Mouse (Mus musculus) embryonic facial prominence, embryonic 11.5 days (tissue): ENCODE data around the gene Ncor2. TPM values are rescaled to one million over a fixed set of nuclear protein-coding genes. Genes with fewer than 3 reads are reported as not detected.

ENCODE experiments used
- ATAC-seq: fragments of 200-750 bp; cut with Nextera tagmentation; replicated peaks from 2 replicates; pipeline ENCODE4 v1.8.0; 2017; ENCODE audit warnings: low read depth; ENCODE audit not compliant: insufficient number of reproducible peaks, low FRiP score, low TSS enrichment
- DNase-seq: peaks from one replicate; pipeline ENCODE4 v3.0.0-alpha.2; 2015; ENCODE audit warnings: low spot score
- H3K27ac ChIP-seq: fragments of 300-500 bp; sonication (generic); replicated peaks from 2 replicates; pipeline ENCODE4 v1.5.1; 2014; ENCODE audit warnings: mild to moderate bottlenecking, low read depth, low read length, control low read depth
- H3K27me3 ChIP-seq: fragments of 300-500 bp; sonication (generic); 2 replicates; pipeline ENCODE4 v1.6.1; 2014; ENCODE audit warnings: mild to moderate bottlenecking, low read length, moderate library complexity, mixed read lengths; ENCODE audit not compliant: control insufficient read depth, insufficient read depth
- H3K36me3 ChIP-seq: fragments of 300-500 bp; sonication (generic); replicated peaks from 2 replicates; pipeline ENCODE4 v1.6.1; 2014; ENCODE audit warnings: low read depth, mild to moderate bottlenecking, low read length, moderate library complexity, mixed read lengths; ENCODE audit not compliant: control insufficient read depth, insufficient read depth
- H3K4me1 ChIP-seq: fragments of 300-500 bp; sonication (generic); 2 replicates; pipeline ENCODE4 v1.6.1; 2014; ENCODE audit warnings: low read length, mixed read lengths; ENCODE audit not compliant: control insufficient read depth, insufficient read depth
- H3K4me2 ChIP-seq: fragments of 300-500 bp; sonication (generic); 2 replicates; pipeline ENCODE4 v1.6.1; 2014; ENCODE audit warnings: low read depth, mild to moderate bottlenecking, control low read depth, low read length, moderate library complexity
- H3K4me3 ChIP-seq: fragments of 300-500 bp; sonication (generic); 2 replicates; pipeline ENCODE4 v1.5.1; 2014; ENCODE audit warnings: low read depth, low read length, control low read depth
- H3K9ac ChIP-seq: fragments of 300-500 bp; sonication (generic); replicated peaks from 2 replicates; pipeline ENCODE4 v1.6.1; 2014; ENCODE audit warnings: mild to moderate bottlenecking, control low read depth, low read length
- H3K9me3 ChIP-seq: fragments of 300-500 bp; sonication (generic); replicated peaks from 2 replicates; pipeline ENCODE4 v1.6.1; 2016; ENCODE audit warnings: mild to moderate bottlenecking, low read length, inconsistent platforms, mixed read lengths; ENCODE audit not compliant: control insufficient read depth
- WGBS: fragments of 180-500 bp; shearing (Covaris S2); extraction: QIAGEN DNeasy Blood & Tissue Kit; methylation state at CpG from one replicate; pipeline ENCODE4 v1.1.7; 2014; 5-methylcytosine and 5-hydroxymethylcytosine counted together
- polyA plus RNA-seq: library from polyadenylated mRNA; unstranded; fragments of >200 nt; fragmentation: Nextera tagmentation; extraction: Ambion mirVana; gene quantifications from 2 replicates; pipeline ENCODE4 v1.2.1, GENCODE M21; 2014

Ncor2 gene
- polyA plus RNA-seq, 1 experiment from 2014 or later, result 12.4 TPM

DNA sequence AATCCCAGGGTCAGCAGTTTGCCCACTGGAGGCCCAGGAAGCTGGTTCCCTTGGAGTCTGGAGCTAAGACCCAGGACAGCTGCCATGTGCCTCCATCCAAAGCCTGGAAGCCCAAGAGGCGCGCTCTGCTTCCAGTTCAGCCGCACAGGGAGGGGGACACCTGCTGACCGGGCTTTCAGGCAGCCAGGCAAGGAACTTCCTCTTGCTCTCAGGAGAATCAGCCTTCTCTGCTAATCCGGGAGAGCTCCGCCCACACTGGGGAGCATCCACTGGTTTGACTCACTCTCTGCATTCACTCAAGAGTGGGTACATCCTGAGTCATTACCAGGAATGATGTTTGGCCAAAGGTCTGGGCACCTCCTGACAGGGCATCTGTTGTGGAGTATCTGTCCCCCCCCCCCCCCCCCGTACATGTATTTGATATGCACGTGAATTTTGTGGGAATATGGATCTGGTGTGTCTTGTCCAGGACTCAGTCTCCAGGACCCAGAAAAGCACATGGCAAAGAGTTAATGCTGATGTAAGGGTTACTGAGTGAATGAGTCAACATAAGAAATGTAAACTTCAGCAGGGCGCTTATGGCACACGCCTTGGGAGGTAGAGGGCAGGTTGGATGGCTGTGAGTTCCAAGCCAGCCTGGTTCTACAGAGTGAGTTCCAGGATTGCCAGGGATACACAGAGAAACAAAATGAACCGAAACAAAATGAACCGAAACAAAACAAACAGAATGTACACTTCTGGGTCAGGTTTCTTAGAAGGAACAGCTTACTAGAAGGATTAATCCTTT, 10.0 kb upstream of the Ncor2 start:
- Histone ChIP-seq H3K4me2 (no peak overlapping the region), H3K27me3 (no peaks in the 10 kb centered on the region), H3K36me3 (no peaks in the 10 kb centered on the region), H3K4me3 (no peak overlapping the region), H3K27ac (no peak overlapping the region), H3K9me3 (no peaks in the 10 kb centered on the region), H3K9ac (no peak overlapping the region), H3K4me1 (peaks cover 8% of the 10 kb centered on the region)
- WGBS, result 24% methylated on average over 12 of the region's 12 CpGs
- ATAC-seq (no peak), DNase-seq (peak; percentile 15)

DNA sequence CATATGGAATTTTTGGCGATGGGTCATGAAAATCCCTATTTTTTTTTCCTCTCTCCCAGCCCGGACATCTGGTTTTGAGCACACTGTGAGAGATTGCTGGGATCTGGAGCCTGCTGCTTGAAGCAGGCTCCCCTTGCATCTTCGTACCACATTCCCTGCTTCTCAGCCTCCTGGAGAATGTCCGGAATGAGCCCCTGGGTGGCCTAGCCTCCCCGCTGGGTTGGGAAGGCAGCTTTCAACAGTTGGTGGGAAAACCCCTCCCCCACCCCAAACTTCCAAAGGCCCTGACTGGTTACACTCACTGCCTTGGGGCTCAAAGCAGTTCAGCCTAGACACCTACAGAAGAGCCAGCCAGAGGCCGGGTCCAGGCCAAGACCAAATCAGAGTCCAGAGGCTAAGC, 5.8 kb upstream of the Ncor2 start:
- no peak overlapping the region; the same call in 1 of the 2 replicates for H3K9ac ChIP-seq
- H3K27ac ChIP-seq, result peak overlapping the region; percentile 77
- no peak overlapping the region for H3K4me2 ChIP-seq
- no peaks in the 10 kb centered on the region for H3K36me3 ChIP-seq
- DNase-seq (peak; percentile 88), ATAC-seq (peak; percentile 55)
- WGBS, result 8% methylated on average over 6 of the region's 6 CpGs
- H3K4me1 ChIP-seq, result peaks cover 8% of the 10 kb centered on the region
- H3K27me3 ChIP-seq, result no peaks in the 10 kb centered on the region
- H3K9me3 ChIP-seq, result no peaks in the 10 kb centered on the region
- no peak overlapping the region for H3K4me3 ChIP-seq

DNA sequence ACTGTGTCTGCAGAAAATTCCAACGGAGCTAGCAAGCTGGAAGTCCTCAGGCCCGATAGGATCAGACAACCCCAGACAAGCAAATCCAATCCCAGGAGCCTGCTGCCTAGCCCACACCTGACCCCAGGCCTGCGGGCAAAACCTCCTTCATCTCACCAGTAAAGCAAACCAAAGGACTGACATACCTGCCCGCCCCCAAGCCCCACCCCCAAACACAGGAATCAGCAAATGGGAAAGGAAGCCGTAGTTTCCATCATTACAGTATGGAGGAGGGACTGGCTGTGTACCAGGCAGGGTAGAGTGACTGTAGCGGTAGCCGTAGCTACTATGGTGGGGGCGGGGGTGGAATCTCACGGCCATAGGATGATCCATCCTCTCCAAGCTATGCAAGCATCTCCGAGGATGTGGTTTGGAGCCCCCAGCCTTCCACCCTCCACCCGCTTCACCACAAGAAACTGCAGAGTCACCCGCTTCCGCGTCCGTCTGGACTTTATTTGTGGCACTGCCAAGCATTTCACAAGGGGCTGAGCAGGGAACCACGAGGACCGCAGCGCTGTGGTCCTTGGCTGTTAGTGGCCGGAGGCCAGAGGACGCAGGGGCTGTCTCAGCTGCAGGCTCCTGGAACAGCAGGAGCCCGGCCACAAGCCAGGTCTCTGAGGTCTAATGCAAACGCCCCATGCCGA, 4.4 kb upstream of the Ncor2 start:
- 19% methylated on average over 23 of the region's 23 CpGs for WGBS
- DNase-seq (peak; percentile 25), ATAC-seq (no peak)
- Histone ChIP-seq H3K4me1 (peaks cover 8% of the 10 kb centered on the region), H3K9ac (no peak overlapping the region), H3K4me2 (no peak overlapping the region), H3K9me3 (no peaks in the 10 kb centered on the region), H3K27ac (no peak overlapping the region), H3K36me3 (no peaks in the 10 kb centered on the region), H3K4me3 (no peak overlapping the region), H3K27me3 (no peaks in the 10 kb centered on the region)

DNA sequence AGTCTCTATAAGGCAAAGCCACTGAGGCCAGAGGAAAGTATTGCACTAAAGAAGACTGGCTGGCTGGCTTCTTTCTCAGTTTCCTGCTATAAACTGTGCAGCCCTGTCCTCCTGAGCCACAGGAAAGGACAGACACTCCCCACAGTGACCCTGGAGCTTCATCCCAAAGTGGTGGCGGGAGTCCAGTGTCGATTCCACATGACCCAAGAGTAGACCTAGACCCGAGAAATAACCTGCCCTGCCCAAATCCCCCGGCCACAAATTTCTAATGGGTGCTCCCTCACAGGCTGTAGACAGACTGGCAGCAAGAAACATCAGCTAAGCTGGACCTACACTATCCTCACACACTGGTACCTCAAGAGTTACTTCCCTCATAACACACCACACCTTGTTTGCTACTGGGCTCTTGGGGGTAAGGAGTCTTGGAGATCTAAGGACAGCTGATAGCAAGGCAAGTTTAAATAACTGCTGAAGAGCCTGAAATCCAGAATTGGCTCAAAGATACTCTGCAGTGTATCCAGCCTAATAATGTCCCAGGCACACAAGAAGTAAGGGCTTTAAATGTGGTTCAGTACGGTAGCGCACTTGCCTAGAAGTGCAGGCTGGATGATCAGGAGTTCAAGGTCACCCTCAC, 1.7 kb upstream of the Ncor2 start:
- no peak overlapping the region for H3K27ac ChIP-seq
- DNase-seq (no peak), ATAC-seq (no peak)
- no peaks in the 10 kb centered on the region for H3K36me3 ChIP-seq
- no peaks in the 10 kb centered on the region for H3K9me3 ChIP-seq
- 79% methylated on average over 6 of the region's 6 CpGs for WGBS
- no peak overlapping the region for H3K4me3 ChIP-seq
- no peaks in the 10 kb centered on the region for H3K27me3 ChIP-seq
- no peak overlapping the region for H3K4me2 ChIP-seq
- H3K4me1 ChIP-seq, result peaks cover 8% of the 10 kb centered on the region
- H3K9ac ChIP-seq, result no peak overlapping the region

DNA sequence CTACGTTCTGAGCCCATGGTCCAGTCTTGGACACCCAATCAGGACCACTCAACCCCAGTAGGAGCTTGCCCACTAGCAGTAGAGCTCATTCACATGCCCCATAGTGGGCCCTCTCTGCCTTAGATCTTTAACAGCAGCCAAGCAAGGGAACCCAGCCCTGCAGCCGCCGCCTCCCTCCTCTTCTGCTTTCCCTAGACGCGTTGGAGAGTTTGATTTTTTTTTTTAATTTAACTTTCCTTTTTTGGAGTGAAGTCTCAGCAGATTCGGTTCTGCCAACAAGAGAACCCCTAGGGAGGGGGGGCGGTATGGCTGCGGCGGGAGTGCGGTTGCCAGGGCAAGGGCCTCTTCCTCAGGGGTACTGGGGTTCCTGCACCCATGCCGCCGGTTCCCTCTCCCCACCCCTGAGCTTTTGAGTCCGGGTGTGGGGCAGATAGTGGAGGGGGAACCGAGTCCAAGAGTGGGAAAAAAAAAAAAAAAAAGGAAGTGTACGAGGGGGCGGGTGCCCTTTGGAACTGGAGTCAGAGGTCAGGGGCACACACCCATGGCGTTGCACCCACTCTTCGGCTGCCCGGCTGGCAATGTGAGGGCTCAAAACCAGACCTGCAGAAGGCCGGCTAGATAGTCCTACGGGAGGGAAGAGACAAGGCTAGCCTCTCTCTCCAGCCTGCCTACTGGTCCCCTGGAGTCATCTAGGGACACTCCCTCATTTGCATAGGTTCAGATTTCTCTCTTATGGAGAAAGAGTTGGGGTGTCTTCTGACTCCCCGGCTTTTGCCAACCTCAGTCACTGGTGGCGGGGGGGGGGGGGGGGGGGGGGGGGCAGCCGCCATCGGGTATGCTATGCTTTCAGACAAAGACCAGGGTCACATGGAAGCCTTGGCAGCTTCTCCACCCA, 963 bp upstream of the Ncor2 start:
- Histone ChIP-seq H3K27ac (peak overlapping the region; percentile 66), H3K4me1 (peaks cover 7% of the 10 kb centered on the region), H3K27me3 (no peaks in the 10 kb centered on the region), H3K36me3 (no peaks in the 10 kb centered on the region), H3K4me3 (peak overlapping the region; percentile 69), H3K9ac (peak overlapping the region; percentile 40), H3K4me2 (peak overlapping the region; percentile 57), H3K9me3 (no peaks in the 10 kb centered on the region)
- ATAC-seq (peak; percentile 25; the same call in 1 of the 2 replicates), DNase-seq (peak; percentile 56)
- WGBS, result 4% methylated on average over 21 of the region's 25 CpGs

DNA sequence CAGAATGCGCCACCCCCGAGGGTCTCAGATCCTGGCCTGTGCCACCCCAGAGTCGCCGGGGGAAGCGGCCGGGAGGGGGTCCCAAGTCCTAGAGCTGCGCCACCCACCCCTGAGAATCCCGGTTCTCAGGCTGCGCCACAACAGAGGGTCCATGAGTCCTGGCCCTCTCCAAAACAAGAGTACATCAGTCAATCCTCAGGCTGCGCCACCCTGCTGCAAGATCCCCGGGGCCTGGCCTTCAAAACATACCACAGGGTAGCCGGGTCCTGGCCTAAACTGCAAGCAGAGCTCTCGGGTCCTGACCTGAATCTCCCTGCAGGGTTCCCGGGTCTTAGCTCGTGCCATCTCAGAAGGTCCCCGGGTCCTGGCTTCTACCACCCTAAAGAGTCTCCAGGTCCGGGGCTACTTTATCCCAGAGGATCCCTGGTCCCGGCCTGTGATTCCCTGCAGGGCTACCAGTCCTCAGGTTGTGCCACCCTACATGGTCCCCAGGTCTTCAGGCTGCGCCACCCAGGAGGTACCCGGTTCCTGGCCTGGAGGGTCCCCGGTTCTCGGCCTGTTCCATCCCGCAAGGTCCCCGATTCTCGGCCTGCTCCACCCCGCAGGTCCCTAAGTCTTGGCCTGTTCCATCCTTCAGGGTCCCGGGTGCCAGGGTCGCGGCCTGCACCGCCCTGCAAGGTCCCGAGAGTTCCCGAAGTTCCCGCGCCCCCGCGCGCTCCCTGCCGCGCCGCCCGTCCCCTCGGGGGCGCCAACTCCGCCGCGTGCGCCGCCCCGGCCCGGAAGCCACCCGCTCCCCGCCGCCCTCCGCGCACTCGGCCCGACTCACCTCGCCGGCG, 630 bp downstream of the Ncor2 start:
- peak overlapping the region; percentile 73 for H3K9ac ChIP-seq
- peak; percentile 21 for ATAC-seq
- WGBS, result under 1% methylated on average over 59 of the region's 60 CpGs
- peak; percentile 53 for DNase-seq
- H3K9me3 ChIP-seq, result no peaks in the 10 kb centered on the region
- peak overlapping the region; percentile 90 for H3K4me2 ChIP-seq
- peak overlapping the region; percentile 85 for H3K27ac ChIP-seq
- H3K27me3 ChIP-seq, result no peaks in the 10 kb centered on the region
- no peaks in the 10 kb centered on the region for H3K36me3 ChIP-seq
- H3K4me1 ChIP-seq, result no peaks in the 10 kb centered on the region; the same call in 1 of the 2 replicates
- H3K4me3 ChIP-seq, result peak overlapping the region; percentile 69
